Mouse (Mus musculus) T-cell, adult 2 months (primary cell): ENCODE data around the gene Actg1.

ENCODE experiments used
- DNase-seq: peaks from one replicate; pipeline ENCODE4 v3.0.0; 2022; ENCODE audit warnings: low spot score

Actg1 gene

DNA sequence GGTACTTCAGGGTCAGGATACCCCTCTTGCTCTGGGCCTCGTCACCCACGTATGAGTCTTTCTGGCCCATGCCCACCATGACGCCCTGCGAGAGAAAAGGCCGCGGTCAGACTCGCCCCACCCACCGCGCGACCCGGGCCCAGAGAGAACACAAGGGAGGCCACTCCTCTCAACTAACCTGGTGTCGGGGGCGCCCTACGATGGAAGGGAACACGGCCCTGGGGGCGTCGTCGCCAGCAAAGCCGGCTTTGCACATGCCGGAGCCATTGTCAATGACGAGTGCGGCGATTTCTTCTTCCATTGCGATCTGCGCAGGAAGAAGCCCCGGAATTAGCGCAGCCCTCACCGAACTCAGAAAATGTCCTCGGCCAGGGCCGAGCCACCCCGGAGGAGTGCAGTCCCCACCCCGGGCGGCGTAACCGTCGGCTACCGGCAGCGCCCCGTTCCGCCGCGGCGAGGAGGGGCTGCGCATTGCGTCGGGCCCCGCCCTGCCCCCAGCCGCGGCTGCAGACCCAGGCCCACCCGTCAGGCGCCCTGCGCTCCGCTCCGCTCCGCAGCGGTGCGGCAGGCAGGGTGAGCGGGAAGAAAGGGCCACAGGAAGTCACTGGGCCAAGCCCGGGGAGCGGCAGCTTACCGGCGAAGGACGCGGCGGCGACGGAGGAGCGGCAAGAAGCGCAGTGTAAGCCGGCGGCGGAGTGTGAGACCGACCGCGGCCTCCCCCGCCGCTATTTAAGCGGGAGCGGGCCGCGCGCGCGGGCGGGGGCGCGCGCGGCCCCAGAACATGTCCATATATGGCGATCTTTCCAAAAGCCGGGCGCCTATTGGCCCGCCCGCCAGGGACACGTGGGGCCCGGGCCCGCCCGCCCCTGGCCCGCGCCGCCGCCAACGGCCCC lies at the start of gene Actg1:
Gene Actg1 (minus strand): TSS at position 752 of the 893 bp plus-strand sequence.
- peak; percentile 82 for DNase-seq

DNA sequence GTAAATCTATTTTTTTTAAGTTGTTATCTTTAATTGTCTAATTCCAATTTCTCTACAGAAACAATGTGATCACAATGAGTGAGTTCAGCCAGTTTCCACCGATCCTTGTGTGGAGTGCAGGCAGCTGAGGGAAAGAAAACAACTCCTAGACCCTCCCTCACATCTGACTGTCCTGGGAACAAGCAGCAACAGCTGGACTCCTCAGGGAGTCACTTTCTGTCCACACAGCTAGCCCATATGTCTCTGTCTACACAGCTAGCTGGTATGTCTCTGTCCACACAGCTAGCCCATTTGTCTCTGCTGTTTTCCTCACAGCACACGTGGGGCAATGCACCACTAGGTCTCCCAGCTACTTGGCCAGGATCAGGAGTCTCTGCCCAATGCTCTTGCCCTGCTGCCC lies 49.3 kb upstream of the Actg1 start:
- no peak for DNase-seq

DNA sequence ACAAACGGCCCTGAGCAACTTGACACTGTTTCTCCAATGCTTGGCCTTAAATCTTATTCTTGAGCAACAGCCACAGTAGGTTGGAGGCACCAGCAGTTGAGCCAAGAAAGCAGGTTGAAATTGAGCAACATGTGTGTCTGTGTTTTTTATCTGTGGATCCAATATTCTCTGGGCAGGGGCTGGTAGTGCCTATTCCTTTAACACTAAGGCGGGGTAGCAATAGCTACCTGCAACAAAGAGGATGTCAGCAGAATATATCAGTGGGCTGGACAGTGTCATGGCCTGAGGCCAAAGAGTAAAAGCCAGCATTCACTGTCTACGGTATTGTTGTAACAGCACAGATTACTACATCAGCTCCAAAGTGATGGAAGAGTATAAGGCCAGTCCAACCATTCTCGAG lies 47.3 kb upstream of the Actg1 start:
- no peak for DNase-seq

DNA sequence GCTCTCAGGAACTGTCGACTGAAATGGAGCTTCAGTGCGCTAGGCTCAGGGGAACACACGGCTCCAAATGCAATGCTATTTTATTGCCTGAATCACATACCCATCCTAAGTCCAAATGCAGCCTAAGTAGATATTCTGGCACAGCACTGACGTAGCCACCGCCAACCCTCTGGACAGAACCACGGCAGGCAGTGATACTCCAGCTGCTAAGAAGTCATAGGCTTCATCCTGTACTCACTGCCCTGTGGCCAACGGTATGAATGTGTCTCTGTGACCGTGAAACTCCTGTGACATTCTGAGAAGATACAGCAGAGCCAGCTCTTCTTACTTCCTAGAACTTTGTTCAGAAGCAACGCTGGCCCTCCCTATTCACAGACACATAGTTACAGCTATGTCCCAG lies 40.2 kb upstream of the Actg1 start:
- DNase-seq = no peak

GRCm38 (mm10) chr11:120387157-120387556 lies 38.8 kb upstream of the Actg1 start:
- DNase-seq = no peak

- no peak for DNase-seq
Measured at GRCm38 (mm10) chr11:120386632-120387031, 38.3 kb upstream of the Actg1 start.

GRCm38 (mm10) chr11:120382509-120382908 lies 34.2 kb upstream of the Actg1 start:
- no peak for DNase-seq

- no peak for DNase-seq
Measured at GRCm38 (mm10) chr11:120381157-120381556, 32.8 kb upstream of the Actg1 start.

GRCm38 (mm10) chr11:120380271-120380670 lies 31.9 kb upstream of the Actg1 start:
- no peak for DNase-seq

- DNase-seq = peak; percentile 91
Measured at GRCm38 (mm10) chr11:120378611-120379540, 30.5 kb upstream of the Actg1 start, which contains the start of gene Faap100. TSS of gene Faap100 (minus strand) at chr11:120378764.

GRCm38 (mm10) chr11:120378031-120378610 lies 29.8 kb upstream of the Actg1 start:
- no peak for DNase-seq

DNA sequence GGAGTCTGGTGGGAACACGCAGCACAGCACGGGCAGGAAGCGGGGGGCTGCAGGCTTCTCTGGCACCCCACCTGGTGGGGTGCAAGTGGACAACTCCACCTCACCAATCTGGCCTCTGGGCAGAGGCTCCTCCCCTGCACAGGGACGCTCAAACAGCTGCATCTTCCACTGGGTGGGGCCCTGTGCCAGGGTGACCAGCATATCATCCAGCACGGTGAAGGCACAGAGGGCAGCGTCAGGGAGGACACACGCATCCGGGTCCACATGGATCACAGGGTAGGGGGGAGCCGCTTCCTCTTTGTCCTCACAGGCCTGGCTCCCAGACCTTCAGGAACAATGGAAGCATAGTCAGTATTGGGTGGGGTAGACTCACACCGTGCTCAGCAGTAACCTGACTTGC lies 29.0 kb upstream of the Actg1 start:
- DNase-seq = no peak

DNA sequence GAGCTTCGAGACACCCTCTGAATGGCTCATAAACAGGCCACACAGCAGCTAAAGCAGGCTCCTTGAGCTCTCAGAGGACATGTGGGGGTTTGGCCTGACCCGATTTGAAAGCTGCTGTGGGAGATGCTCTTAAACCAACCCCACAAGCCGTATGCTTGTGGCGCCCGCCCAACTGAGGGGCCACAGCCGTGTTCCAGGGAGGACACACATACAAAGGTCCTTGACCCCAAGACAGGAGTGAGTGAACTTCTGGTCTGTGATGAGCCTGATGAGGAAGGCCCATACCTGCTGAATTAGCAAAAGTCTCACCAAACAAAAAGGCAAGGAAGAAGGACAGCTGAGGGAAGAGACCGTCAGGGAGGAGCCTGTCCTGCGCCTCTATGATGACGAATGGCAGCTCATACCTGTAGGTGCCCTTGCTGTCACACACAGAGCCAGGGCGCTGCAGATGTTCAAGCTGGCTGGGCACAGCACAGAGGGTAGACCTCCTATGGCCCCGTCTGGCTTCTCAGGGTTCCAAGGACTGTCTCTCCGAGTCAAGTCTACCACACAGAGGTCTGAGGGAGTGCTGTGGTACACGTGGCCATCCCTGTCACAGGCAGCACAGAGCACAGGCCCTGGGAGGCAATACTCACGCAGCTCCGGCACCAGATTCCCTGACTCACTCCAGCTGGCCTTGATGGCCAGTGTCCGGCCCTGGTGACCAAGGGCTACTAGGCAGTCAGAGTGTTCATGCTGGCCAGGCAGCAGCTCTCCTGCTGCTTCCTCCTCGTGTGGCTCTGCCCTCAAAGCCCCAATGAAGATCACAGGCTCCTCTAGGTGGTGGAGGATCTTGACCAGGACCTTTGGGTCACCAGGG lies 28.2 kb upstream of the Actg1 start:
- DNase-seq = no peak

DNA sequence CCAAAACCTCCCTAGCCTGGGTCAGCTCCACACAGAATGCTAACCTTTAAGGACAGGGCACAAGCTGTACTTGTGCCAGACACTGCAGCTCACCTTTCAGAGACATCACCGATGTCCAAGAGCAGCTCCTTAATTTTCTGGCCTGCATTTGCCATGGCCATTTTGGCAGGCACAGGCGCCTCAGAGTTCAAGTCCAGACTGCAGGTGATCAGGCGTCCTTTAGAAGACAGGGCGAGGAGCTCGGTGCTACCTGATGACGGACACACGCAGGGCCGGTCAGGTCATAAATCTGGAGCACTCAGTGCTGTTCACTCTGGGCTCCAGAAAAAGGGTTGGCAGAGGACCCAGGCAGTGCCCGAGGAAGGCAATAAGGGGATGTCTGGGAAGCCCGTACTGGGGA lies 27.0 kb upstream of the Actg1 start:
- DNase-seq = no peak

DNA sequence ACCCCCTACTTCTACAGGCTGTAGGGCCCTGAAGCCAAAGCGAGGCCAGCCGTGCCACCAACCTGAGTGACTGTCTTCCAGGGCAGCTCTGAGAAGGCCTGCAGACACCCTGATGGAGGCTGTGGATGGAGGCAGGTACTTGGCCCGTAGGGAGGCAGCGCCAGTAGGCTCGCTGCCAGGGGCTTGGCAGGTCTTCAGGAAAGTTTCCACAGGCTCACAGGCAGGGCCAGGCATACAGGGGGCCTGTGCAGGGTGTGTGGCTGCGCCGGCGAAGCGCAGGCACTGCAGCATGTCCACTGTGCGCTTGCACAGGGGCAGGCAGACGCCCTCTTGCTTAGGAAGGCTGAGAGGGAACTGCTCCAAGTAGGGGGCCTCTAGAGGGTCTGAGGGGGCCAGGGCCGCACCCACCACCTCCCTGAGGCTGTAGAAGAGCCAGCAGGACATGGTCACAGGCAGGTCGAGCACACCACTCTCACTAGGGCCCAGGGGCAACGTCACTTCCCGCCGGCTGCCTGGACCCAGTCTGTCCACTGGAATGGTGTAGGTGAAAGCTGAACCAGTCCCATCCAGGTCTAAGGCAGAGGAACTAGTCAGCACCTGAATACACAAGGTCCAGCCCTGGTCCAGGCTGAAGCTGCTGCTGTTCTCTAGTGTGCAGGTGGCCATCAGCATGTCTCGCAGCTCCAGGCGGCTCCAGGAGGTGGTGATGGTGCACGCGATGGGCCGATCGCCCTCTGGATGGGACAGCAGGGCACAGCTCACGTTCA lies 25.7 kb upstream of the Actg1 start:
- no peak for DNase-seq

DNA sequence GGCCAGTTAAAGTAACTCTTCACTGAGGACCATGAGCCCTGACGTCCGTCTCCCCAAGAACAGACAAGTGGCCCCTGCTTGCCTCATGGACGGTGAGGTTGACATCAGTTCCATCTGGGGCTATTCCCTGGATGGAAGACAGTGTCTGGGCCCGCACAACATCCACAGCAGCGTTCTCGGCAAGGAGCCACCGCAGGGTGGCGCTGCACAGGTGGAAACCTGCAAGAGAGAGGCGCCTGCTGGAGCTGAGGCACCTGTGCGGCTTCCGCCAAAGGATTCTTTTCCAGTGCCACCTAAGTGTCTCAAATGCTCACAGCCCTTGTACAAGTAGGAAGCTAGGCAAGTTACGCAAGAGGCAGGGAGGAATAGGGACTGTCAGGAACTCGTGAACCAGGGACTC lies 24.7 kb upstream of the Actg1 start:
- no peak for DNase-seq

DNA sequence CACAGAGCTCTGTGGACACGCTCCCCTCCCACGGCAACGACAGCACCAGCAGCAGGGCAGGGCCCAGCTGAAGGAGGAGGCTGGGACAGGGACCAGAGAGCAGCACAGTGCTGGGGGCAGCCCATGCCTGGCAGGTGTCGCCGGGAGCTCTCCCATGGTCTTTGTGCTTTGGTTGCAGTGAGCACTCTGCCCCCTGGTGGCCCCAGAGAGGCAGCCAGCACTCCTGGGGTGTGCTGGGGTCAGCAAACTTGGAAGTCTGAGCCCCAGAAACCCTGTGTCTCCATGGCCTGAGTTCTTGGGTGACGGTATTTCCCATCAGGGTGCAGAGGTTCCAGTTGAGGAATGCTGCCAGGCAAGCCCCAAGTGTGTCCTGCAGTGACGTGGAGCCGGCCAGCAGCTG lies 21.3 kb upstream of the Actg1 start:
- DNase-seq = peak; percentile 72

DNA sequence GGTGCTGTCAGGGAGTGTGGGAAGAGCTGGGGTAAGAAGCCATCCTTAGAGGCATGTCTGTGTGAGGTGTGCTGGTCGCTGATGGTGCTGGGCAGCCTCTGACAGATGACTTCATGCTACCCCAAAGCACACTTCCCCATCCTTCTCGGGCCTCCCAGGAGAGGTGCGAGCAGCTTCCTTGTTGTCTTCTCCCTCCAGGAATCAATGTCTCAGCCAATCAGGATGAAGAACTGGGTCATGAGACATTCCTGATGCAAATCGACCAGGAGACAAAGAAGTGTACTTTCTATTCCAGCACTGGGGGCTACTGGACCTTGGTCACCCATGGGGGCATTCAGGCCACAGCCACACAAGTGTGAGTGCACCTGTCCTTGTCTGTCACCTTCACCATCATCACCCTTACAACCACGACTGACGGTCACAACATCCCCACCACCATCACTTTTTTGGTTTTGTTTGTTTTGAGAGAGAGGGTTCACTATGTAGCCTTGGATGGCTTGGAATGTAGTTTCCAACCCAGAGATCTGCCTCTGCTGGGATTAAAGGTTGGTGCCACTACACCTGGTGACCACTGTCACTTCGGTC lies 18.2 kb upstream of the Actg1 start:
- DNase-seq = no peak

- DNase-seq = no peak
Measured at GRCm38 (mm10) chr11:120362891-120363290, 14.5 kb upstream of the Actg1 start.

- no peak for DNase-seq
Measured at GRCm38 (mm10) chr11:120361295-120361694, 13.0 kb upstream of the Actg1 start, which contains the start of gene Fscn2. TSS of gene Fscn2 (plus strand) at chr11:120361534.
